Mouse (Mus musculus): ENCODE results near the gene Hacd4. TPM values are rescaled to one million over a fixed set of nuclear protein-coding genes. Genes with fewer than 3 reads are reported as not detected.

The Hacd4 gene
- 0.54 and 0.76 TPM in 2 replicates for polyA plus RNA-seq (2012; rRNA removed)

GRCm38 (mm10) chr4:88438326-88438989, at the start of gene Hacd4:
Gene Hacd4, minus strand, starts transcription at chr4:88438928.
- Histone ChIP-seq H3K27ac (ENCODE audit: insufficient read depth, low read length) (no peak within 1 kb of the TSS), H3K4me3 (replicated peaks; ENCODE audit: insufficient read depth, low read depth, low read length) (peak within 1 kb of the TSS; percentile 25), H3K4me1 (ENCODE audit: control insufficient read depth, insufficient read depth, low read length) (no peaks in the 10 kb centered on the region), H3K27me3 (ENCODE audit: control insufficient read depth, insufficient read depth, low read length) (no peaks in the 10 kb centered on the region)
- 4% methylated on average over 14 of the region's 14 CpGs for WGBS
- peak; percentile 21 to 27 for DNase-seq
- TF ChIP-seq CTCF (IDR thresholded peaks at IDR 0.05; ENCODE audit: borderline replicate concordance, insufficient read depth, low read depth, low read length) (no peak), POLR2A (IDR thresholded peaks at IDR 0.05; ENCODE audit: borderline replicate concordance, insufficient read depth, low read length) (no peak)

GRCm38 (mm10) chr4:88488107-88488506, 49.4 kb upstream of the Hacd4 start:
- H3K4me1 ChIP-seq (ENCODE audit: control insufficient read depth, insufficient read depth, low read length), result no peaks in the 10 kb centered on the region
- no peak for TF ChIP-seq CTCF (IDR thresholded peaks at IDR 0.05; ENCODE audit: borderline replicate concordance, insufficient read depth, low read depth, low read length)
- no peak for TF ChIP-seq POLR2A (IDR thresholded peaks at IDR 0.05; ENCODE audit: borderline replicate concordance, insufficient read depth, low read length)
- no peaks in the 10 kb centered on the region for H3K27me3 ChIP-seq (ENCODE audit: control insufficient read depth, insufficient read depth, low read length)
- no peak for DNase-seq
- WGBS, result 71% methylated on average over 3 of the region's 3 CpGs
- no peak overlapping the region for H3K4me3 ChIP-seq (replicated peaks; ENCODE audit: insufficient read depth, low read depth, low read length)
- H3K27ac ChIP-seq (ENCODE audit: insufficient read depth, low read length), result no peak overlapping the region

GRCm38 (mm10) chr4:88480130-88480529, 41.4 kb upstream of the Hacd4 start:
- Histone ChIP-seq H3K27me3 (ENCODE audit: control insufficient read depth, insufficient read depth, low read length) (no peaks in the 10 kb centered on the region; the same call in 1 of the 2 replicates), H3K4me3 (replicated peaks; ENCODE audit: insufficient read depth, low read depth, low read length) (no peak overlapping the region), H3K4me1 (ENCODE audit: control insufficient read depth, insufficient read depth, low read length) (no peaks in the 10 kb centered on the region), H3K27ac (ENCODE audit: insufficient read depth, low read length) (no peak overlapping the region)
- no peak for DNase-seq
- 86% methylated on average over 6 of the region's 6 CpGs for WGBS
- TF ChIP-seq POLR2A (IDR thresholded peaks at IDR 0.05; ENCODE audit: borderline replicate concordance, insufficient read depth, low read length) (no peak), CTCF (IDR thresholded peaks at IDR 0.05; ENCODE audit: borderline replicate concordance, insufficient read depth, low read depth, low read length) (no peak)

DNA sequence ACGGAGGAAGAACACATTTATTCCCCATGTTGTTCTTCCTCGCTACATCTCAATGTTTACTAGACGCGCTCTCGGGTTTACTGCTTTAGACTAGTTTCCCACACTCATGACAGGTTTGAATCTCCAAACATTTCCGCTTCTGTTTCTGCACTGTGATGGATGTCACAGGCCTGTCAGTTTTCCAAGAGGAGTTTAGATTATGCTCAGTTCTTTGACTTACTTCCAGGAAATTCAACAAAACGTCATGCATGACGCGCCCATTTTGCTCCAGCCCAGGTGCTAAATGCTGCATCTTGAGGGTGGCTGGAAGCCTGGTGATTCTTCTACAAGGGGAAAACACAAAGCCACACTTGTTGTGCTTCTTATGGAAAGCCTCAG, 40.1 kb upstream of the Hacd4 start:
- no peak for TF ChIP-seq POLR2A (IDR thresholded peaks at IDR 0.05; ENCODE audit: borderline replicate concordance, insufficient read depth, low read length)
- TF ChIP-seq CTCF (IDR thresholded peaks at IDR 0.05; ENCODE audit: borderline replicate concordance, insufficient read depth, low read depth, low read length), result no peak
- H3K27me3 ChIP-seq (ENCODE audit: control insufficient read depth, insufficient read depth, low read length), result no peaks in the 10 kb centered on the region; the same call in 1 of the 2 replicates
- no peak overlapping the region for H3K4me3 ChIP-seq (replicated peaks; ENCODE audit: insufficient read depth, low read depth, low read length)
- H3K27ac ChIP-seq (ENCODE audit: insufficient read depth, low read length), result no peak overlapping the region
- H3K4me1 ChIP-seq (ENCODE audit: control insufficient read depth, insufficient read depth, low read length), result no peaks in the 10 kb centered on the region
- DNase-seq, result no peak
- WGBS, result 72% methylated on average over 9 of the region's 9 CpGs

GRCm38 (mm10) chr4:88478177-88478808, 39.6 kb upstream of the Hacd4 start:
- no peak overlapping the region for H3K4me3 ChIP-seq (replicated peaks; ENCODE audit: insufficient read depth, low read depth, low read length)
- WGBS, result 89% methylated on average over 4 of the region's 4 CpGs
- TF ChIP-seq CTCF (IDR thresholded peaks at IDR 0.05; ENCODE audit: borderline replicate concordance, insufficient read depth, low read depth, low read length) (no peak), POLR2A (IDR thresholded peaks at IDR 0.05; ENCODE audit: borderline replicate concordance, insufficient read depth, low read length) (no peak)
- H3K27ac ChIP-seq (ENCODE audit: insufficient read depth, low read length), result no peak overlapping the region
- H3K4me1 ChIP-seq (ENCODE audit: control insufficient read depth, insufficient read depth, low read length), result no peaks in the 10 kb centered on the region
- no peaks in the 10 kb centered on the region; the same call in 1 of the 2 replicates for H3K27me3 ChIP-seq (ENCODE audit: control insufficient read depth, insufficient read depth, low read length)
- no peak for DNase-seq

DNA sequence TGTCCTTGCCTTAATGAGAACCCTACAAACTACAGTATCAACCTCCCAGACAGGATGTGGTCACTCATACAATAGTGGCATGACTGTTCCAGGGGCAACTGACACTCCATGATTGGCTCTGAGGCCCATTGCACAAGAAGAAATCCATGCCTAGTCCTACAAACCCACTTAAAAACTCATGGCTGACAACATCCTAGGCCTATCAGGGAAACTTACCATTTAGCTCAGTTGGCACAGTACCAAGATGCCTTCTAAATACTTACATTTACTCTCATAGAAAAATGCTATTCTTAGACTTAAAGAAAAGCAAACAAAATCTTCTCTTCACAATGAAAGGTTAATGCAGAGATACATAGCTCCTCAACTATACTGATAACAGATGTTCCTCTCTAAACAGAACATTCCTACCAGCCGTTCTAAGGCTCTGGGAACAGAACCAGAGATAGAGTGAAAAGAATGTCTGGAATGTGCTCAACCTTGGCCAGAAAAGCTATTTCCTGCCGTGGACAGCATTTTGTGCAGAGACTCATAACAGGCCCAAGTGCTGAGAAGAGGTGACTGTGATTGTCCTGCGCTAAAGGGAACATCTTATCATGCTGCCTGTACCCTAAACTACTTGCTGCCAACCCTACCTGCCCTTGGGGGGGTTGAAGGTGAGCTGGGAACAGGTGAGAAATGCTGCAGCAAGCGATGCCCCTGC, 37.9 kb upstream of the Hacd4 start:
- no peak overlapping the region for H3K4me3 ChIP-seq (replicated peaks; ENCODE audit: insufficient read depth, low read depth, low read length)
- H3K27ac ChIP-seq (ENCODE audit: insufficient read depth, low read length), result no peak overlapping the region
- no peak for DNase-seq
- H3K27me3 ChIP-seq (ENCODE audit: control insufficient read depth, insufficient read depth, low read length), result no peaks in the 10 kb centered on the region; the same call in 1 of the 2 replicates
- 50% methylated on average over 4 of the region's 4 CpGs for WGBS
- H3K4me1 ChIP-seq (ENCODE audit: control insufficient read depth, insufficient read depth, low read length), result no peaks in the 10 kb centered on the region
- TF ChIP-seq POLR2A (IDR thresholded peaks at IDR 0.05; ENCODE audit: borderline replicate concordance, insufficient read depth, low read length) (no peak), CTCF (IDR thresholded peaks at IDR 0.05; ENCODE audit: borderline replicate concordance, insufficient read depth, low read depth, low read length) (no peak)

- no peak overlapping the region for H3K27ac ChIP-seq (ENCODE audit: insufficient read depth, low read length)
- no peak for TF ChIP-seq CTCF (IDR thresholded peaks at IDR 0.05; ENCODE audit: borderline replicate concordance, insufficient read depth, low read depth, low read length)
- no peak for TF ChIP-seq POLR2A (IDR thresholded peaks at IDR 0.05; ENCODE audit: borderline replicate concordance, insufficient read depth, low read length)
- no peaks in the 10 kb centered on the region for H3K4me1 ChIP-seq (ENCODE audit: control insufficient read depth, insufficient read depth, low read length)
- no peak overlapping the region for H3K4me3 ChIP-seq (replicated peaks; ENCODE audit: insufficient read depth, low read depth, low read length)
- WGBS, result 93% methylated on average over 3 of the region's 3 CpGs
- no peaks in the 10 kb centered on the region; the same call in 1 of the 2 replicates for H3K27me3 ChIP-seq (ENCODE audit: control insufficient read depth, insufficient read depth, low read length)
- no peak for DNase-seq
Observed at GRCm38 (mm10) chr4:88476084-88476483, 37.4 kb upstream of the Hacd4 start.
